In the genomic region with DNA sequence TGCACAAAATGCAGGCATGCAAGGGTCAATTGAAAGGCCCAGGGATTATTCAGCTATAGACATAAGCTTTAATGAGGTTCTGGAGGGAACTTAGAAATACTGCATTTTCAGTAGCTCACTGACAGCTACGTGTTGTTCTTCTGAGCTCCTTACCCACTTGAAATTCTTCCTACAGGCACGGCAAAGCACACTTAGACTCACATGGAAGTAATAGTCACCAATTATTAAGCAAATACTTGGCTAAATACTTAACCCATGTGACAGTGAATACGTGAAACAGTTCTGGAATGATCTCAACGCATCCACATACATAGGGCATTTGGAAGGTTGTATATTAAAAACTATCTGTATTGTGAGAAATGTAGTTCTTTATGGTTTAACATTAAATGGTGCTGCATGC, we compare ENCODE assay signal across 22 mouse cellular contexts.
"Had no signal": no experiment of that assay in that cellular context is flagged by ENCODE, and none has a peak within 500 bp of the region (broad histone marks: within the 10 kb centered on the region; RNA-seq: fewer than 3 reads in every experiment).

No protein-coding gene starts in this region.

- DNase-seq: kidney, adult 2 months; kidney, postnatal 25 days; left cerebral cortex, postnatal 4 days; liver, postnatal 0 days; lung, postnatal 14 days; right cerebral cortex, postnatal 14 days; right cerebral cortex, postnatal 4 days; thymus, adult 2 months; thymus, postnatal 14 days; thymus, postnatal 4 days had no signal

- H3K9me3 ChIP-seq: limb, embryonic 12.5 days; limb, embryonic 15.5 days; midbrain, embryonic 12.5 days; midbrain, embryonic 15.5 days; neural tube, embryonic 12.5 days; neural tube, embryonic 15.5 days had no signal

- H3K27ac ChIP-seq: kidney, postnatal 0 days; limb, embryonic 12.5 days; limb, embryonic 15.5 days; liver, embryonic 14.5 days; macrophage; midbrain, embryonic 12.5 days; midbrain, embryonic 15.5 days; neural tube, embryonic 12.5 days; neural tube, embryonic 15.5 days; stomach, postnatal 0 days had no signal

- ATAC-seq: intestine, postnatal 0 days; liver, postnatal 0 days; midbrain, embryonic 15.5 days had no signal

- H3K4me2 ChIP-seq: limb, embryonic 12.5 days; limb, embryonic 15.5 days; liver, embryonic 11.5 days; midbrain, embryonic 12.5 days; midbrain, embryonic 15.5 days; neural tube, embryonic 12.5 days; neural tube, embryonic 15.5 days had no signal

- H3K9ac ChIP-seq: limb, embryonic 12.5 days; limb, embryonic 15.5 days; liver, embryonic 14.5 days; liver, postnatal 0 days; midbrain, embryonic 12.5 days; midbrain, embryonic 15.5 days; neural tube, embryonic 12.5 days; neural tube, embryonic 15.5 days had no signal

- H3K27me3 ChIP-seq: limb, embryonic 12.5 days; limb, embryonic 15.5 days; midbrain, embryonic 12.5 days; midbrain, embryonic 15.5 days; neural tube, embryonic 12.5 days; neural tube, embryonic 15.5 days had no signal

- H3K4me3 ChIP-seq: limb, embryonic 12.5 days; limb, embryonic 15.5 days; midbrain, embryonic 12.5 days; midbrain, embryonic 15.5 days; neural tube, embryonic 12.5 days; neural tube, embryonic 15.5 days had no signal

- H3K36me3 ChIP-seq: limb, embryonic 12.5 days; limb, embryonic 15.5 days; midbrain, embryonic 12.5 days; midbrain, embryonic 15.5 days; neural tube, embryonic 12.5 days; neural tube, embryonic 15.5 days had no signal
